Mouse (Mus musculus): ENCODE results near the gene Chl1.

DNA sequence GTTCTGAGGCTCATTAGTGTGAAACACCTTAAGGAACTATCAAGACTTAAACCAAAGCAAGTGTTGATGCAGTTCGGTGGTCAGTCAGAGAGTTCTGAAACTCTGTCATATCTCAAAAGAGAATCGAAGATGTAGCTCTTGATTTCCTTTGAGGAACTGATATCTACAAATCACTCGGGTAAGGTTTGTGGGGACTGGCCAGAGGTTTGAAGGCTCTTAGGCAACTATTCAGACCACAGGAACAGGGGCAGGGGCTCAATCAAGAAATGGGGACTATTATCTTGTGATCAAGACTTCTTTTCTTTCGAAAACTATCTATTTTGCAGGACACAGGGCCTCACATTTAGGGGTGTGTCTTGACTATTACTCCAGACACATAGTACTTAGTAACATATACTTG lies 39.5 kb downstream of the Chl1 start:
- TF ChIP-seq CTCF (IDR thresholded peaks at IDR 0.05; ENCODE audit: low read depth, low read length) (no peak), EP300 (IDR thresholded peaks at IDR 0.05; ENCODE audit: insufficient read depth, low read depth, low read length) (no peak), POLR2A (IDR thresholded peaks at IDR 0.05; ENCODE audit: insufficient read depth, low read length) (no peak)

Data from ES-Bruce4 (cell line).